Mouse (Mus musculus) left cerebral cortex, postnatal 36 days (tissue): Measurements from ENCODE around the gene Gmds. TPM values are rescaled to one million over a fixed set of nuclear protein-coding genes. Genes with fewer than 3 reads are reported as not detected.

Experiments used
- DNase-seq, 2 experiments: peaks; one replicate each; pipeline ENCODE4 v3.0.0; 2021 to 2022; ENCODE audit warnings: low spot score in 2 of 2, mixed read lengths in 1 of 2
- intact Hi-C: fragments of 180-260 bp; cut with DNase I; formaldehyde crosslinking; loops from one replicate; pipeline ENCODE4 v1.15.1; 2025
- total RNA-seq, 2 experiments: library from RNA; stranded (reverse); gene quantifications; 2 replicates each; pipeline ENCODE4 v1.2.3; 2021

Gmds gene
- total RNA-seq, 2 experiments from 2014 or later = 10.3 to 12.8 TPM

DNA sequence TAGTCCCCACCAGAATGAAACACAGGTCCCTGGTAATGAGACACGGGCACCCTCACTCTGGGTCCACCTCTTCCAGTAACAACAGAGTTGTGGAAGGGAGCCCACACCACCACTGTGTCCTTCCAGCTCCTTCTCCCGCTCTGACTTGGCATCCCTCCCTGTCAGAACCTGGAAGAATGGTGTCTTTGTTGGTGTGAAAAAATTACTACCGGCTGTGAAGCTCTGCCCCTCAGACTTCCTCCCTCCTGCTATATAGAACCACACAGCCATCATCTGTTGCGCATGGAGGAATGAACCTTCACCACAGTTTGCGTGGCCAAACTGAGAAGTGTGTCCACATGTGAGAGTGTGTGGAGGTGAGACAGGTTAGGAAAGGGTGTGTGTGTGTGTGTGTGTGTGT lies 562.8 kb downstream of the Gmds start:
- no peak for DNase-seq
- intact Hi-C loops = no loop called here

GRCm38 (mm10) chr13:31772882-31773281 lies 565.7 kb downstream of the Gmds start:
- DNase-seq = no peak
- intact Hi-C loops = no loop called here
